Mouse (Mus musculus): ENCODE measurements around the gene Mettl24.

The Mettl24 gene

GRCm38 (mm10) chr10:40683092-40683867 is at the start of gene Mettl24:
Mettl24 (plus strand) TSS chr10:40683282.
- DNase-seq (ENCODE audit: low spot score in 2 of 2): peak; percentile 28 to 67

- no peak for DNase-seq (ENCODE audit: low spot score in 2 of 2)
Observed at GRCm38 (mm10) chr10:40637331-40637730, 45.8 kb upstream of the Mettl24 start.

GRCm38 (mm10) chr10:40638276-40638675 is 44.8 kb upstream of the Mettl24 start:
- DNase-seq (ENCODE audit: low spot score in 2 of 2): no peak

- DNase-seq (ENCODE audit: low spot score in 2 of 2): no peak
Observed at GRCm38 (mm10) chr10:40638823-40639819, 44.0 kb upstream of the Mettl24 start.

GRCm38 (mm10) chr10:40640406-40640805 is 42.7 kb upstream of the Mettl24 start:
- no peak for DNase-seq (ENCODE audit: low spot score in 2 of 2)

- no peak for DNase-seq (ENCODE audit: low spot score in 2 of 2)
Observed at GRCm38 (mm10) chr10:40641901-40642300, 41.2 kb upstream of the Mettl24 start.

GRCm38 (mm10) chr10:40643126-40643525 is 40.0 kb upstream of the Mettl24 start:
- no peak for DNase-seq (ENCODE audit: low spot score in 2 of 2)

GRCm38 (mm10) chr10:40644456-40644855 is 38.6 kb upstream of the Mettl24 start:
- DNase-seq (ENCODE audit: low spot score in 2 of 2): no peak

GRCm38 (mm10) chr10:40645346-40645745 is 37.7 kb upstream of the Mettl24 start:
- no peak for DNase-seq (ENCODE audit: low spot score in 2 of 2)

- no peak for DNase-seq (ENCODE audit: low spot score in 2 of 2)
Observed at GRCm38 (mm10) chr10:40648776-40649175, 34.3 kb upstream of the Mettl24 start.

- DNase-seq (ENCODE audit: low spot score in 2 of 2): no peak
Observed at GRCm38 (mm10) chr10:40649634-40650033, 33.4 kb upstream of the Mettl24 start.

GRCm38 (mm10) chr10:40651676-40652075 is 31.4 kb upstream of the Mettl24 start:
- DNase-seq (ENCODE audit: low spot score in 2 of 2): no peak

- DNase-seq (ENCODE audit: low spot score in 2 of 2): no peak
Observed at GRCm38 (mm10) chr10:40665270-40665669, 17.8 kb upstream of the Mettl24 start.

GRCm38 (mm10) chr10:40666943-40667342 is 16.1 kb upstream of the Mettl24 start:
- DNase-seq (ENCODE audit: low spot score in 2 of 2): no peak

GRCm38 (mm10) chr10:40668640-40669039 is 14.4 kb upstream of the Mettl24 start:
- DNase-seq (ENCODE audit: low spot score in 2 of 2): no peak

GRCm38 (mm10) chr10:40672587-40673296 is 10.3 kb upstream of the Mettl24 start:
- DNase-seq (ENCODE audit: low spot score in 2 of 2): no peak

- no peak for DNase-seq (ENCODE audit: low spot score in 2 of 2)
Observed at GRCm38 (mm10) chr10:40673297-40673665, 9.8 kb upstream of the Mettl24 start.

GRCm38 (mm10) chr10:40674151-40674550 is 8.9 kb upstream of the Mettl24 start:
- DNase-seq (ENCODE audit: low spot score in 2 of 2): no peak

- no peak for DNase-seq (ENCODE audit: low spot score in 2 of 2)
Observed at GRCm38 (mm10) chr10:40675921-40676320, 7.2 kb upstream of the Mettl24 start.

- DNase-seq (ENCODE audit: low spot score in 2 of 2): no peak
Observed at GRCm38 (mm10) chr10:40678477-40678876, 4.6 kb upstream of the Mettl24 start.

GRCm38 (mm10) chr10:40682470-40682869 is 612 bp upstream of the Mettl24 start:
- DNase-seq (ENCODE audit: low spot score in 2 of 2): no peak

- no peak for DNase-seq (ENCODE audit: low spot score in 2 of 2)
Observed at GRCm38 (mm10) chr10:40683868-40684253, 779 bp downstream of the Mettl24 start.
